Mouse (Mus musculus): Measurements from ENCODE around the gene Bmp6.

The Bmp6 gene

DNA sequence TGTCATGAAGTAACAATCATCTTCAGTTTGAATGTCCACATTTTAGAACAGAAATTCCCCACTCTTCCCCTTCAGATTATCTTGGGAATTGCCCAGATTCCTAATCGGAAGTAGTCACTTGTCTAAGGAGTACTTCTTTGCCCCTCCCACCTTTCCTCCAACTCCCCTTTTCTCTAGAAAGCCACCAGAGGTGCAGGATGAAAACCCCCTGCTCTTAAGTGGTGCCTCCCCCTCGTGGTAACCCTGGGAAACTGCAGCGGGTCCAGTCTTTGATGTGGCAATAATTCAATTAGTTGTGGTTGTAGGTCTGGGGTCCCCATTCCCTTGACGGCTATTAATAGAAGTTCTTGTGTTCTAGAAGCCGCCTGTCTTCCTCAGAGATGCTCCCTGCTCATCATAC, 93.0 kb downstream of the Bmp6 start:
- peak; percentile 44 for DNase-seq

DNA sequence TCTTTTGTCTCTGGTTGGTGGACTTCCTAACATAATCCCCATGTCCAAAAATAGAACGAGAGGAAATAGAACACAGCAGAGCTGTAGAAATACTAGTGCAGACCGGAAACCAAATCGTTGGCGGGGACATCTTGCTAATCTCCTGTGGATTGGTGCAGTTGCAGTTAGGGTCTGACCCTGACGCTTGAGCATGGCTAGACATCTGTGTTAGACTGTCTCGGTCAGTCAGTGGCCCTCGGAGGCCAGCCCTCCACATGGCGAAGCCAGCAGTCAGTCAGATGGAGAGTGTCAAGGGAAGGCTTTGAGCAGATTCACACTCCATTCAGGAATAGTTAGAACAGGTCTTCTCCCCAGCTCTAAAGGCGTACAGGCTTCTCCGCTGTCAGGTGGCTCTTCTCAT, 95.3 kb downstream of the Bmp6 start:
- DNase-seq: no peak

DNA sequence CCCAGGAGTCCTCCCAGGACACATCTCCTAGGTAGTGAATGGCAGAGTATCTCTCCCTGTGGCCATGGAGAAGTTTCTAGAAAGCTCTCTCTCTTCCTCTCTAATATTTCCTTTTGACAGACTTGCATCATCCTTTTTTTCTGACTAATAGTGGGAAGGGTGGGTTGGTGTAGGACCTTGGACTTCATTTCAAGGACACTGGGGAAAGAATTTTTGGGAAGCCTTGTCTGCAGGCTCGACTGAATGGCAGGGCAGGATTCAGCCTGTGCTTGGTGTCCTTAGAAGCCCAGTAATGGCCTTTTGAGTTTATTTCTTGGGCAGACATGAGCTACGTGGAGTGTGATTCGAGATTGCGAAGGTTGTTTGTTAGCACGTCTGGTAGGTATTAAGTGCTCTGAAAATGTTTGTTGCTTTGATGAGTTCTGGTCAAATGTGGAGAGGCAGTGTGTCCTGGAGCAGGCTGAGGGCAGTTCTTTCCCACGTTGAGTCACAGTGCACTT, 103.7 kb downstream of the Bmp6 start:
- no peak for DNase-seq

DNA sequence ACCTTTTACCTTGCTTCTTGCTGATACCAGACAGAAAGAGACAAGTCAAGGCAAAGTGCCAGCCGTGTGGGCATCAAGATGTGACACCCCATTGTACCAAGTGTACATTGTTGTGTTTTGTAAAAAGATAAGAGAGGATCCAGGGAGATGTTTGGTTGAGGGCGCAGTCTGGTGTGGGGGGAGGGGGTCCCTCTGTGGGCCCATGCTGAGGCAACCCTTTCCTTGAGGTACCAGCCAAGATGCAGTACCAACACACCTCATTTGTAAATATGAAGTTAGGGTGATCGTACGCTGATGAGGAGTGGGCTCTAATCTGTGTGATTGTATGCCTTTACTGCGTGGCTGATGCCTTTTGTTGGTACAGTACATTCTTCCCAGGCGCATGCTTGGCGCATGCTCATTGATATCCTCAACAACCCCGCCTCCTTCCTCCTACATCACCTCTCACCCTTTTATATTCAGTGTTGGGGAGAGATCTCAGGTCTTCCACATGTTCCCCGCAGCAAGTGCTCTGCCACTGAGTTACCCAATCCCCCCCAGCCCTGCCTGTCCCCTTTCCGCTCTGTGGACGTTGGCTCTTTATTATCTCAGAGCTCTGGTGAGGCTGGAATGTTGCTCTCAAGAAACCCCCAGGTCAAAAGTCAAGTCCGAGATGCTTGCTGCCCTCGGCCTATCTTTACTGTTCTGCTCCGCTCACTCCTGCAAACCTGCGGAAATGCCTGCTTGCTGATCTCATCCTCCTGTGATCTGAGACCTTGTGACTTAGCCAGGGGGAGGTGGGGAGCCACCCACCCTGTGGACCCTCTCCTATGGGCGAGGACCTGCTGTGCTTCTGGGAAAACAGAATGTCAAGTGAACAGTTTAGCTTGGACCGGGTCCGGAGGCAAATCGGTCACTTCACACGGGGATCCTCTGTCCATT, 105.4 kb downstream of the Bmp6 start:
- DNase-seq: peak; percentile 19

DNA sequence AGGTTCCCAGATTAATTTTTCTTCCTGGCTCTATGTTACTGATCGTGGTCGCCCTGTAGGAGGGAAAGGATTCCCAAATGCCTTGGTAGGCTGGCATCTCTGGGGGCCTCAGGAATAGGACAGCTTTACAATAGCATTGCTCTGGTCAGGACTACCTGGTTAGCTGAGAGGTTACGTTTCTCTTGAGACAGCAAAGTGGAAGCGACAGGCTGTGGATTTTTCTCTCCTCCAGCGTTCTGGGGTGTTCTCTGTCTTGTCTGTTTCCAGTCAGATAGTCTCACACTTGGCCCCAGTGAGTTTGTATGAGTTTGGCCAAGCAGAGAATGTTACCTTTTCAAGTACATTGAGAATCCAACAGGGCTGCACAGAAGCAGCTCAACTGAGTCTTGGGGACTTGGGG, 106.5 kb downstream of the Bmp6 start:
- DNase-seq: no peak

DNA sequence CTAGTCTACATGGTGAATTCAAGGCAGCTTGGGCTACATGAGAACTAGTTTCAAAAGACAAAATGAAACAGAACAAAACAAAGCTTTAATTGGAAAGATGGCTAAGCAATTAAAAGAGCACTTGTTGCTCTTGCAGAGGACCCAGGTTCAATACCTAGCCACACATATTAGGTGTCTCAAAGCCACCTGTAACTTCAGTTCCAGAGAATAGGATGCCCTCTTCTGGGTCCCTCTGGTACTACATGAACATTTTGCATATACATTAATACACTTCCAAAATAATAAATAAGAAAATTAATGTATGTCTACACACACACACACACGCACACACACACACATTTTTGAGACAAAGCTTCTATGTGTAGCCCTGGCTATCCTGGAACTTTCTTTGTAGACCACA, 118.5 kb downstream of the Bmp6 start:
- no peak for DNase-seq

DNA sequence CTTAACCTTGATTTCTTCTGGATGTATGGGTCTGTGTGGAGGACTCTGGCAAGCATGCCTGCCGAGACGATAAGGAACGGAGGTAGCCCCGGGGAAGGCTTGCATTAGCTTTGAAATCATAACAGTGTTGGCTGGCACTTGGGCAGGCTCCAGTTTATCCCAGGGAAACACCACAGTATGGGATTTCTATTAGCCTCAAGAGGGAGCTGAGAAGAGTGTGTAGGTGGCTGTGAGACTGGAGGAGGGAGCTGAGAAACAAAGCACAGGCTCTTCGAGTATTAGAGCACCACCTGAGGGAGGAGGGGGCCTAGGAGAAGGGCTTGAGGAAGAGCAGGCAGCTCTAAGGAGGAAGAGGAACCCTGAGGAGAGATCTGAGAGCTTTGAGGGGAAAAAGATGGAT, 126.0 kb downstream of the Bmp6 start:
- DNase-seq: no peak

DNA sequence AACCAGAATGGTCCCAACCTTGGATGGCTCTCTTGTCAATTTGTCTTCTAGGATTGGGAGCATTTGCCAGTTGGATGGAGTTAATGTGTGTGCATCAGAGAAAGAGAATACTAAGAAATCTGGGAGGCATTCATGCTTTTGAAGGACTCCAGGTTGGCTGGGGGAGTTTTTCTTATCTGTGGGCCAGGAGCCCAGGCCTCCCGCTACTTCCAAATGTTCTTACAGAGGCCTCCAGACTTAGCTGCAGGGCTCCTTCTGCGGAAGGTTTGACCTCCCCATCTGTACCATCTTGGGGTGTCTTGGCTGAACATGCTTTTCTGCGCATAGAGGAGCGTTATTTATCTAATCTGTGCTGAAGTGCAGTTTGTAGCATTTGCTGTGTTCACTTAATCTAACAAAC, 127.7 kb downstream of the Bmp6 start:
- no peak for DNase-seq

DNA sequence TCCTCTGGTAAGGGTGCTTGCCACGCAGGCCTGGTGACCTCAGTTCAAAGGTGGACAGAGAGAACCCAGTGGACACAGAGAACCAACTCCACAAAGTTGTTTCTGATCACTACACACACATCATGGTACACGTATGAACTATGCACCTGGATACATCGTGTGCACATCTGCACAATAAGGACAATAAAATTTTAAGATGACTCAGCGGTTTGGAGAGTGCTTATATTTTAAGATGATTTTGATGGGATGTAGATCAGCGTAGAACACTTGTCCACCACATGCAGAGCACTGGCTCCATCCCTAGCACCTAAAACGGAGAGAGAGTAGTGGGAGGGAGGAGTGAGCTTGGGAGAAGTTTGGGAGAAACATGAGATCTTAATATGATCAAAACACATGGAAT, 128.6 kb downstream of the Bmp6 start:
- DNase-seq: no peak

DNA sequence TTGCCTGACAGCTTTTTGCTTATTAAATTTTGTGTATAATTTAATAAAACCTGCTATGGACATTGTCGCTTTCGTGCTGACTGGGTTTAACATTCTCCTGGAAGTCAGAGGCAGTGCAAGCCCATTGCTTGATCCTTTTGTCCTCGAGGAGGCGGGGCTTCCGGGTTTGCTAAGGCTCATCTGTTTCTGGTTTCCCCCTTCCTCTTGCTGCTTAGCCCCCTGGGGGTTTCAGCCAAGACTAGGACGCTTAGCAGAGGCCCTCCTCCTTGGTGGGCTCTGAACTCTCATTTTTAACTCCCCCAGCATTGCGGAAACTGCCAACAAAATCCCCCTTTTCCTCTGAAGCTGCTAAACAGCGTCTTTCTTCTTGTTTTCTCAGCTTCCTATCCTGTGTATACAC, 132.0 kb downstream of the Bmp6 start:
- peak; percentile 37 for DNase-seq

DNA sequence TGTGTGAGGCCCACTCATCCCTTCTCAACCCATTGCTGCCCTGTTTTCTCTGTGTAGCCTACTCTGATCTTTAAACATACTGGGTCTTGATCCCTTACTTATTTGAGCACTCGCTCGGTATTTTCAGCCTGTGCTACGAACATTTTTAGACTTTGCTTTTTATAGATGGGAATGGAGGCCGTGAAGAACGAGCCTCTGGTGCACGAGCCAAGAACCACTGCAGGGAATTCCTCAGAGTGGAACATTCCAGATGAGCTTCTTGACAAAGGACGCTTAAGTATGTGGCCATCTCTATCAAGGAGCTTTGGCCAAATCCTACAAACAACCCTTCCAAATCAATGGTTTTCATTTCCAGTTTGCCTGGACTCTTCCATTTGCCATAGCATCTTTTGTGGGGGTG, 136.1 kb downstream of the Bmp6 start:
- no peak for DNase-seq

DNA sequence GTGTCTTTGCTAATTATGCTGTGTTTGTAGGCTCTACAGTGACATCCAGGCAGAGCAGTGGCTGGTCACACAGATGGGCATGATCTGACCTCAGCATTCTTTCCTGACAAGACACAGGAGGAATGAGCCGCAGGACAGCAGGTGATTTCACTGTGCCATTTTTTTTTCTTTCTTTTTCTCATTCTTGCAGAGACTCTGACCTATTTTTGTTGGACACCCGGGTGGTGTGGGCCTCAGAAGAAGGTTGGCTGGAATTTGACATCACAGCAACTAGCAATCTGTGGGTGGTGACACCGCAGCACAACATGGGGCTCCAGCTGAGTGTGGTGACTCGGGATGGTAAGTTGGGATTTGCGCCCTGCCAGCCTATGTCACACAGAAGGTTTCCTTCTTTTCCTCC, 139.8 kb downstream of the Bmp6 start:
- DNase-seq: no peak

DNA sequence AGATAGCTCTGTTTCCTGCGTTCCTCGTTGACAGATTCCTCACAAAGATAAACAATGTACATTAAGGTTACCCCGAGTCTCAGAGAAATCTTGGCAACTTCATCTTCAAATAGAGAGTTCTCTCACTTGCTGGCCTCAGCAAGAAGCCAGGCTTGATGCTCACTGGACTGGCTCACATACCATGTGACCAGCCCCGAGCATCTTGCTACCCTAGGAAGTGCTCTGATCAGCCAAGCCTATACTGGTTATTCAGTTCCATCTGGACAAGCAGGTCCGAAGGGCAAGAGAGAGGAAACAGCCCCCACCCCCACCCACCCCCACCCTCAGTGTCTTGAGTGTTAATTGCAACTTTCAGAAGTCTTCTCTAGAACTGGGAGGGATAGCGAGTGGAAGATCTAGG, 141.9 kb downstream of the Bmp6 start:
- DNase-seq: no peak

DNA sequence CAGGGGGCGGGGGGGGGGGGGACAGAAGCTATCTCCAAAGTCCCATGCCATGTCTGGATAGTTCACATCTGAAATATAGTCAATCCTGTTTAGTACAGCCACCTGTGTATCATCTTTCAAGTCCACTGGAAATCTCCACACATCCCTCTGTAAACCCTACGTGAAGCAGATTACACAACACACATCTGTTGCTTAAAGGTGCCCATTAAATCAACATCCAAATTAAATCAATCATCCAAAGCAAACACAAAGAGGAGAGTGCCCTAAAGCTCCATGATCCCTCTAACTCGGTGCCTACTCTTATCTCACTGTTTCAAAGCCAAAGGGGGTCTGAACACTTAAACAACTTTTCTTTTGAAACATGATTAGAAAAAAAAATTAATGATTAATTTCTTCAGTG, 151.8 kb downstream of the Bmp6 start:
- no peak for DNase-seq

DNA sequence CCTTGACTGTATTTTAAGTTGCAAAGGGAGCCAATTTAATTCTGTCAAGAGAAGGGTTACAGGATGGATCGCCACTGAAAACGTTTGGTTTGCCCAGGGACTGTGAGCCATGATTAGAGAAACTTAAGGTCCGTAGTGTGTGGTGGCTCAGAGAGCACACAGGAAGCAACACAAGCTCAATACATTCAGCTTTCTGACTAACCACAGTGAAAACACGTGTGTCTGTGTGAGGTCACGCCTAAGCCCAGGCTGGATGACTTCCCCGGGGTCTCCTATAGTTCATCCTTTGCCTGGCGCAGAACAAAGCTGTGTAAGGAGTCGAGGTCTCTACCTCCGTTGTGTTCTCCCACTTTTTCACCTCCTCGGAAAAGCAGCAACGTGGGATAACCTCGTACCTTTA, 156.4 kb downstream of the Bmp6 start:
- no peak for DNase-seq

DNA sequence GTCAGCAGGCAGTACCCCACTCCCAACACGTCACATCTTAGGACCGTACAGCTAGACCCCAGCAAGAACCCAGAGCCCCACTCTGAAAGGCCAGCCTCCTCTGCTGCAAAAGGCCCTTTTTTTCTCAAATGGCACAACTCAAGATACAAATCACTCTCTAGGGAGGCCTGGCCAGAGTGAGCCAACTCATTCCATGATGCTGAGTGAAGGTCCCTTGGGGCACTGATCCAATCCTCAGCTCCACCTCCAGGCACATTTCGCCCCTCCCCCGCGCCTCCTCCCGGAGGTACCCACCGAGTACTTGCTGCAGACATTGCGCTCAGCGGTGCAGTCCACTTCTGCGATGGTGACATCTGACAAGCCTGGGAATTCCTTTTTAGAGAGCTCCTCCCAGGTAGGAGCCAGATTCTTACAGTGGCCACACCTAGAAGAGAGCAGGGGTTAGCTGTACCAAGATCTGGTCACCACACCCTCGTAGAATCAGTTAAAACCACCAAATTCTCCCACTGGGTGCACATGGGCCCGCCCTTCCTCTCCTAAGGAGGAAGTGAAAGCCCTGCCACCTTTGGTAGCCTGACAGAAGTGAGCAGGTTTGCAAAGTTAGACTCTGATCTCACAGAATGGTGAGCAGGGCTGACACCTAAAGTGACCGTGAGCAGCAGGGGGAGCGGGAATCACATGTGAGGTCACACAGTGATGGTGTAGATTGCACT, 158.4 kb downstream of the Bmp6 start:
- peak; percentile 68 for DNase-seq

DNA sequence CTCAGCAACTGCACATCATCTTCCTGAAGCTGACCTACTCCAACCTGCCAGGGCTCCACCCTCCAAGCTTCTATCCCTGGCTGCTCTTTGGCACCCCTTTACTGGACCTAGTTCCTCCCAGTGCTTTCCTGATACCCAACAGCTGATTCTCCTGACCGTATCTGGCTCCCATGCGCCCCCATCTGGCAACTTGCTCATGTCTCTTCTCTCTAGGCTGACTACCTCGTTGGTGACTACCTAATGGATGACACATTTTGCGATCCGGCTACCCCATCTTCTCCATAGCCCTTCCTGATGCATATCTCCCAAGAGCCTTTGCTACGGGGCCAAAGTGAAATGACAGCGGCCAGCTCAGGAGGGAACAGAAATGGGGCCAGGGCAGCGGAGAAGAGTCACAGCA, 161.4 kb downstream of the Bmp6 start:
- DNase-seq: peak; percentile 78

DNA sequence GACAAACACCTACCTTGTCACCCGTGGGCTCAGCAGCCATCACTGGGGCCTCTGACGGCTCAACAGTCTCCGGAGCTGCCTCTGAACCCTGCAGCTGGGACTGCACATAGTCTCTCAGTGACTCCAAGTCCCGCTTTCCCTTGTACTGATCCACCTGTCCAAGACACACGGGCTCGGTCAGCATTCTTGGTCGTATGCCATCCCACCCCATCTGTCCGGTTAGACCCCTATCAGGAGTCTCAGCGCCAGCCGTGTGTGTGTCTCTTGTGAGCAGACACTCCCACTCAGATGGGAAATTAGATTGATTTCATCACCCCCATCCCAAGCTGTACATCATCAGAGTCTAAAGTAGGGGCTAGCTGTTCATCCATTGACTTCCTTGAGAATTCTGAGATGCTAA, 162.0 kb downstream of the Bmp6 start:
- no peak for DNase-seq

DNA sequence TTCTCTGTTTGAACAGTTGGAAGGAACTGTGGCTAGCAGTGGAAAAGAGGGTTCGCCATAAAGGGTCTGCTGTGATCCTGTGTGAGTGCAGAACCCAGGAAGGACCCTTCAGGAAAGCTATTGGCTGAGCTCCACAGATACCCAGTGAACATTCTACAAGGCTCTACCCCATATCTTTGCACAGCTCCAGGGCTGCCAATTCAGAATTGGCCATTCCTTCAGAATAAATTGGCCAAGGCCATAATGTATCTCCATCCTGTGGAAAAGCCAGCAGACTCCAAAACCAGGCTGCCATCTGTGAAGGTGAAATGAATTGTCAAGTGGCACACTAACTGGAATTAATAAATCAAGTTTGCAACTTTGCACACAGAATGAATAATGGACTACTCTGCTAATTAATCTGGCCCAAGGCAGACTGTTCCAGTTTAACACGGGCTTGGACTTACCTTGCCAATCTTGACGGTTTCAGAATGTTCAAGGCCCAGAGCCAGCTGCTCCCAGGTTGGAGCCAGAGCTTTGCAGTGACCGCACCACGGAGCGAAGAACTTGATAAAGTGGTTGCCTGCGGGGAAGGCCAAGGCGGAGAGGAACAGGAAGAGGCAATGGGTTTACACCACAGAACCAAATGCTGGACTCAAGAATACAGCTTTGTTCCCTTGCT, 164.9 kb downstream of the Bmp6 start:
- no peak for DNase-seq

DNA sequence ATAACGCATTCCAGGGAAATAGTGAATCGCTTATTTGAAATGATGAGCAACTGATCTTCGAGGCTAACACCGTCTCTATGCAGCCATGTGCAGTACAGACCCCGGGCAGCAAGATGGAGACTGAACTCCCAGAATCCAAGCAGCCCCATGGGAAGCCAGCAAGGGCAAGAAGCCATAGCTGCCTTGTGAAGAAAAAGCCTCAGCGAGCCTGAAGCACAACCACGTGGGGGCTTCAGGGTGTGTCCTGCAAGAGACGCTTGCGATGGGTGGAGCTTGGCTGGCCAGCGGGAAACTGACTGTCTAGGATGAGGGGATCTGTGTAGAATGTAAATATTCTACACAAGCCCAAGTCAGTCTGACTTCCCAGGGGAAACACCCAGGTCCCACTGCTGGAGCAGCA, 167.1 kb downstream of the Bmp6 start:
- peak; percentile 36 for DNase-seq

DNA sequence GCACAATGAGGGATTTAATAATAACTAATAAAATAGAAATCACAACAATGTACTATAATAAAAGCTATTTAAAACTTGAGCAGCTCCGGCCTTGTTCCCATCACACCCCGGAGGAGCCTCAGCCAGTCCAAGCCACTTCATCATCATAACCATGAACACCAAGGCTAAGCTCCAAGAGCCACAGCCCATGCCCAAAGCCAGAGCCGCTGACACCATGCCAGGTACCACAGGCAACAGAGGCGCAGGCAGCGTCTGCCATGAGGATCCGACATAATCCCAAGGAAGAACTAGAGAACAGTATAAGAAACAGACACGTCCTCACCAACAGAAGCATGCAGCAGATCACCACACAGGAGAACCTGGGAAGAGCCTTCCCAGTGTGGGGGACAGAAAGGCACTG, 169.0 kb downstream of the Bmp6 start:
- DNase-seq: no peak

DNA sequence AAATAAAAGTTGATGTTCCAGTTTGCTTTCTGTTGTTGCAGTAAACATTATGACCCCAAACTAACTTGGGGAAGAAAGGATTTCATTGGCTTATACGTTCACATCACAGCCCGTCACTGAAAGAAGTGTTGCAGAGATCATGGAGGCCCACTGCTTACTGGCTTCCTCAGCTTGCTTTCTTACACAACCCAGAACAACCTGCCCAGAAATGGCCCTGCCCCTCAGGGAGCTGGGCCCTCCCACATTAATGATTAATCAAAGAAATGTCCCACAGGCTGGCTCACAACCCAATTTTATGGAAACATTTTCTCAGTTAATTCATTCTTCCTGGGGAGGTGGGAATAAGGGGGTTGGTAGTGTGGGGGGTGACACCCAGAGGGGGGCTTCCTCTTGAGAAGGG, 170.5 kb downstream of the Bmp6 start:
- peak; percentile 50 for DNase-seq

DNA sequence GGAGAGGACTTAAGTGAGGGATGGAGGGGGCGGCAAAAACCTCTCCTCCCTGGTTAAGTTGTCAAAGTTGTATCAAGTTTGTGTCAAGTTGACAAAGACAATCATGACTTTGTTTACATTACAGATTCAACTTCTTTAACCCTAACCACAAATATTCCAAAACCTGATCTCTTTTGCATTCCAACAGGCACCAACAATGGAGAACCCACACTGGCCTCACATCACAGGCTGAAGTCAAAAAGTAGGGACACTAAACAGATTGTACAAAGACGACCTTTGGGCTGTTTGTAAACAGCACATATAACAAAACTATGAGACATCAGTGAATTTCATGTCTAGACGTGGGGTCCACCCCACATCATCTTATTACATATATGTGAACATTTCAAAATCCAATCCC, 170.9 kb downstream of the Bmp6 start:
- DNase-seq: no peak

DNA sequence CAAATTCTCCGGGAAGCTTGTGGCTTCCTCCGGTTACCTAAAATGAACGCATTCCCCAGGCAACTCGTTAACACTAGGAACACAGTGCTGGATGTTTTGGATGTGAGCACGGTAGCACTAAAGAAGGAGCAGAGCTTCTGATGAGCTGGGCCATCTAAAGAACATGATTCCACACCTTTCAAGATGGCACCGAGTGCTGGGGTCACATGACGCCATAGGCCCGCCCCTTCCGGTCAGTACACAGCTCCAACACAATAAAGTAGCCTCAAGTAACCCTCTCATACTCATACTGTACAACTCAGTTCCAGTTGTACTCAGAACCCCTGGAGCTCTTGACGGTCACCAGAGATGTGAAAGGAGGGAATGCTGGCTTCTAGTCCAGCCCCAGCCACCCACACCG, 171.7 kb downstream of the Bmp6 start:
- DNase-seq: no peak

All from kidney, postnatal 10 days (tissue).